Mouse (Mus musculus): ENCODE measurements around the gene Ctsz. TPM values are rescaled to one million over a fixed set of nuclear protein-coding genes. Genes with fewer than 3 reads are reported as not detected.

The Ctsz gene
- total RNA-seq, 2 experiments from 2014 or later: 21.2 to 37.0 TPM

- DNase-seq: no peak
Observed at GRCm38 (mm10) chr2:174393383-174393782, 45.5 kb downstream of the Ctsz start.

GRCm38 (mm10) chr2:174392554-174392953 is 46.3 kb downstream of the Ctsz start:
- DNase-seq: no peak

- no peak for DNase-seq
Observed at GRCm38 (mm10) chr2:174391936-174392335, 46.9 kb downstream of the Ctsz start.

GRCm38 (mm10) chr2:174381021-174381420 is 57.8 kb downstream of the Ctsz start:
- no peak for DNase-seq

Other genes with a start within 250 kb of the Ctsz start
- gene Gnas, start 154.7 kb downstream of the Ctsz start, total RNA-seq (2021): 1,000 to 10,000 TPM; 1,372 to 1,510 TPM
- 1 to 10 TPM; 2.2 to 2.9 TPM for gene Gm20721, start 92.3 kb downstream of the Ctsz start, total RNA-seq (2021)
- 10 to 100 TPM; 19.3 to 21.8 TPM for gene Nelfcd, start 23.2 kb downstream of the Ctsz start, total RNA-seq (2021)
- under 1 TPM; 0.20 to 0.32 TPM for gene Tubb1, start 11.7 kb upstream of the Ctsz start, total RNA-seq (2021)
- gene Atp5e, start 25.1 kb upstream of the Ctsz start, total RNA-seq (2021): 1,000 to 10,000 TPM; 1,235 to 1,264 TPM
- 10 to 100 TPM; 51.4 to 52.9 TPM for gene Prelid3b, start 34.0 kb upstream of the Ctsz start, total RNA-seq (2021)
- under 1 TPM in 1 of 2 experiments, not detected in 1; 0.03 TPM for gene Zfp831, start 204.5 kb upstream of the Ctsz start, total RNA-seq (2021)